Comparison of ENCODE assay signal across 25 mouse cellular contexts in the genomic region with DNA sequence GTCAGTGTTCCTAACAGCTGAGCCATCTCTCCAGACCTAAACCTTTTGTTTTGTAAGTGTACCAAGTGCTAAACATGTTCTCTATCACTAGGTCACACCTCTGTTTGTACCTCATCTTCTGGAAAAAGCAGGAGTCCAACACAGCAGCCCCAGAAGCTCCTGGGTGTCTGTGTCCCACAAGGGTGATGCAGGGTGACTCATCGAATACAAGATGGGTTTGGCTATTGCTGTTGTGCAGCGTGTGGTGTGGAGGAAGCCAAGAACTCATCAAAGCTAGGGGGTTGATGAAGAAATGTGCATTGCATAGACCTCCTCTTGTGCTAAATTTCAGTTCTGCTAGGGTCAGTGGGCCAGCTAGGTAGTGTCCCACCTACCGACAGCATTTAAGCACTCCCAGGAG. TPM values are rescaled to one million over a fixed set of nuclear protein-coding genes. Genes with fewer than 3 reads are reported as not detected.
A peak's percentile ranks its signal among the peaks of the same experiment; 100 is the strongest.
DNase-seq lines count a peak whose midpoint lies in the region; ATAC-seq and TF ChIP-seq lines count a peak whose summit lies in the region.
"Had no signal": no experiment of that assay in that cellular context is flagged by ENCODE, and none has a peak within 500 bp of the region (broad histone marks: within the 10 kb centered on the region; RNA-seq: fewer than 3 reads in every experiment).

No protein-coding gene starts in this region.

- TF ChIP-seq CTCF in layer of hippocampus, adult 2 months (conservative IDR thresholded peaks at IDR 0.05): no peak

- H3K4me3 ChIP-seq in layer of hippocampus, adult 2 months: no peak overlapping the region
- H3K4me3 ChIP-seq: forebrain, embryonic 10.5 days; heart, adult 2 months; heart, embryonic 10.5 days; heart, embryonic 13.5 days; hindbrain, embryonic 12.5 days; hindbrain, embryonic 15.5 days; intestine, embryonic 15.5 days had no signal

- DNase-seq in layer of hippocampus, adult 2 months (ENCODE audit: low spot score in 2 of 2): no peak
- no peak for DNase-seq in layer of hippocampus, postnatal 36 days
- peak; percentile 38 for DNase-seq in Muller cell, postnatal 12 days (ENCODE audit: inconsistent ontology term)
- no peak for DNase-seq in left cerebral cortex, adult 18-20 months (ENCODE audit: low spot score in 2 of 2)
- DNase-seq in right cerebral cortex, adult 2 months (ENCODE audit: low spot score in 2 of 2): no peak
- DNase-seq: adrenal gland, adult 8-10 months; adrenal gland, postnatal 25 days; B cell, adult 2 months; cerebellum, adult 8-10 months; gastrocnemius, postnatal 25 days; heart, adult 2 months; heart, postnatal 14 days; heart, postnatal 4 days; kidney, adult 11 months had no signal

- 0 out of 2 replicates have a peak, but pooled peaks have one; percentile 2 for ATAC-seq in granulocyte monocyte progenitor cell, adult 5-6 weeks (replicated peaks; ENCODE audit: poor library complexity, severe bottlenecking)
- ATAC-seq: forebrain, embryonic 14.5 days; intestine, embryonic 15.5 days had no signal

- peak overlapping the region; percentile 75 for H3K27ac ChIP-seq in layer of hippocampus, adult 2 months
- H3K27ac ChIP-seq: forebrain, embryonic 10.5 days; heart, adult 2 months; heart, embryonic 10.5 days; heart, embryonic 13.5 days; hindbrain, embryonic 12.5 days; hindbrain, embryonic 15.5 days; intestine, embryonic 15.5 days had no signal

RNA-seq across cellular contexts. Expression of a gene that starts 43.5 kb away (rescaled TPM):
- total RNA-seq in layer of hippocampus, adult 2 months (2021): not detected
- not detected for total RNA-seq in layer of hippocampus, postnatal 36 days (2021)
- total RNA-seq in granulocyte monocyte progenitor cell, adult 5-6 weeks (2014; fragmentation: Nextera tagmentation): not detected in 2 replicates
- total RNA-seq in granulocyte monocyte progenitor cell, adult 5-6 weeks (2017): not detected in 2 replicates
- not detected for total RNA-seq in left cerebral cortex, adult 18-20 months (2021)
- total RNA-seq: adrenal gland, adult 8-10 months; adrenal gland, postnatal 25 days; CH12.LX; G1E; gastrocnemius, adult 8-10 months; heart, adult 2 months; heart, postnatal 14 days; heart, postnatal 4 days had no signal
